Mouse (Mus musculus): Measurements from ENCODE around the gene Dync2li1.

DNA sequence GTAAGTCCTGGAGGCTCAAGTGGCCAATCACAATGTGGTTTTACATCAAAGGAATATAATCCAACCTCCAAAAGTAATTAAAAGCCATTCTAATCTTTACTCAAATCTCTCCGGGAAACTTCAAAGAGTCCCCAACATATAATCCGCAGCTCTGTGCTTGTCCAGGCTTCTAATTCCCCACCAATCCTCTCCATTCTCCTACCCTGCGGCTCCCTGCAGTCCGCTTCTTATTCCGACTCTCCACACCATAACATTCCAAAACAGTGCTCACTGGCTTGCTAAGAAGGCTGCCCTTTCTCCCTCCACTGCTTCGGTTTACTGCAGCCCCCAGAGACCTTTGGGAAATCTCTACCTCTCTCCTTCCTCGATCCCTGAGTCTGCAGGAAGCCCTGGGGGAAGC lies 47.8 kb downstream of the Dync2li1 start:
- TF ChIP-seq CTCF (IDR thresholded peaks at IDR 0.05) (no peak), EP300 (IDR thresholded peaks at IDR 0.05) (no peak)

Data from lung, postnatal 0 days (tissue).